Mouse (Mus musculus) megakaryocyte, embryonic 14.5 days (primary cell): ENCODE measurements at regions not wholly inside any gene's neighbourhood (a gene's known extent, or its start where the extent isn't known, plus 50 kb on each side); places are given as distances from the start of the nearest gene placed in this dataset.

ENCODE experiments used
- FLI1 ChIP-seq: IDR thresholded peaks from 2 replicates; pipeline ENCODE4 v1.6.1; 2012; ENCODE audit warnings: low read length, inconsistent platforms, mixed read lengths
- GATA1 ChIP-seq: IDR thresholded peaks from 3 replicates; pipeline ENCODE4 v1.6.1; 2012; ENCODE audit warnings: mixed read lengths, low read length, inconsistent platforms, borderline replicate concordance

DNA sequence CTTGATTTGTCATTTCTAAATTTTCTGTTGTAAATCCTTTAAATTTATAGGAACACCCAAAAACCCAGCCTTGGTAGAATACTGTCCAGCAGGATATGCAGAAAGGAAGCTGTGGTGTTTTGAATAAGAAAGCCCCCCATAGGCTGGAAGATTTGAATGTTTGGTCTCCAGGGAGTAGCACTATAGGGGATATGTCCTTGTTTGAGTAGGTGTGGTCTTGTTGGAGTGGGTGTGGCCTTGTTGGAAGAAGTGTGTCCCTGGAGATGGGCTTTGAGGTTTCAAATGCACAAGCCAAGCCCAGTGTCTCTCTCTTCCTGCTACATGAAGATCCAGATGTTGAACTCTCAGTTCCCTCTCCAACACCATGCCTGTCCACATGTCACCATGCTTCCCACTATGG, 151.7 kb downstream of the Nedd1 start:
- no peak for TF ChIP-seq GATA1
- no peak for TF ChIP-seq FLI1
